Mouse (Mus musculus): ENCODE measurements around the gene Secisbp2l.

Secisbp2l gene

GRCm38 (mm10) chr2:125704907-125705631, 77.6 kb downstream of the Secisbp2l start:
- DNase-seq (ENCODE audit: low spot score), result no peak

GRCm38 (mm10) chr2:125702851-125703250, 79.8 kb downstream of the Secisbp2l start:
- DNase-seq (ENCODE audit: low spot score), result no peak

GRCm38 (mm10) chr2:125701606-125702005, 81.1 kb downstream of the Secisbp2l start:
- no peak for DNase-seq (ENCODE audit: low spot score)

- no peak for DNase-seq (ENCODE audit: low spot score)
These were observed 86.5 kb downstream of the Secisbp2l start for GRCm38 (mm10) chr2:125696219-125696618.

- DNase-seq (ENCODE audit: low spot score), result no peak
These were observed 87.9 kb downstream of the Secisbp2l start for GRCm38 (mm10) chr2:125694798-125695197.

GRCm38 (mm10) chr2:125692010-125692409, 90.7 kb downstream of the Secisbp2l start:
- DNase-seq (ENCODE audit: low spot score), result no peak

Data from ovary, postnatal 10 days (tissue).